Mouse (Mus musculus) MEL (cell line): ENCODE data around the gene E130114P18Rik.

Experiments used
- CTCF ChIP-seq, 3 experiments: IDR thresholded peaks in 2 of 3; conservative IDR thresholded peaks in 1 of 3; 2 replicates each; pipeline ENCODE4 v1.5.1; 2011 to 2012; ENCODE audit warnings: low read length in 3 of 3, low read depth in 2 of 3, mild to moderate bottlenecking in 2 of 3, improper control_type of control experiment in 1 of 3, inconsistent platforms in 1 of 3, mixed read lengths in 1 of 3, moderate library complexity in 1 of 3; ENCODE audit not compliant: control insufficient read depth in 1 of 3, insufficient read depth in 1 of 3, poor library complexity in 1 of 3, severe bottlenecking in 1 of 3
- MEF2A ChIP-seq: IDR thresholded peaks from 2 replicates; pipeline ENCODE4 v1.6.1; 2014; ENCODE audit warnings: low read depth, mild to moderate bottlenecking, inconsistent platforms, low read length, improper control_type of control experiment; ENCODE audit not compliant: poor library complexity, insufficient replicate concordance, severe bottlenecking; ENCODE audit errors: extremely low read depth
- POLR2A ChIP-seq, 2 experiments: IDR thresholded peaks; 2 replicates each; pipeline ENCODE4 v1.6.1; 2011 to 2012; ENCODE audit warnings: low read length in 2 of 2, mild to moderate bottlenecking in 2 of 2, control low read depth in 1 of 2, improper control_type of control experiment in 1 of 2, low read depth in 1 of 2, moderate library complexity in 1 of 2; ENCODE audit not compliant: control insufficient read depth in 1 of 2, insufficient read depth in 1 of 2, poor library complexity in 1 of 2
- ZC3H11A ChIP-seq: IDR thresholded peaks from 2 replicates; pipeline ENCODE4 v1.6.1; 2012; ENCODE audit warnings: low read depth, mild to moderate bottlenecking, inconsistent platforms, low read length, improper control_type of control experiment

GRCm38 (mm10) chr4:97693931-97694330 is 83.9 kb downstream of the E130114P18Rik start:
- TF ChIP-seq MEF2A: no peak
- TF ChIP-seq CTCF (IDR thresholded peaks at IDR 0.05 in 2 of 3, conservative IDR thresholded peaks at IDR 0.05 in 1 of 3; ENCODE audit: control insufficient read depth in 1 of 3, insufficient read depth in 1 of 3, low read depth in 2 of 3, low read length in 3 of 3, poor library complexity in 1 of 3, severe bottlenecking in 1 of 3): no peak
- TF ChIP-seq ZC3H11A: no peak
- no peak for TF ChIP-seq POLR2A (IDR thresholded peaks at IDR 0.05; ENCODE audit: control insufficient read depth in 1 of 2, insufficient read depth in 1 of 2, low read depth in 1 of 2, low read length in 2 of 2, poor library complexity in 1 of 2)
